Mouse (Mus musculus): ENCODE measurements around the gene Gsdma.
"Not testable (repeated sequence)": the region's sequence is repeated elsewhere in the genome, so short reads cannot be mapped to it uniquely, and the experiment has no call there.

Gene Gsdma

GRCm38 (mm10) chr11:98709001-98709741 lies 45.0 kb downstream of the Gsdma start:
- no peak for DNase-seq (ENCODE audit: low spot score in 2 of 2)

GRCm38 (mm10) chr11:98710416-98711045 lies 46.4 kb downstream of the Gsdma start:
- peak; percentile 44 to 62 for DNase-seq (ENCODE audit: low spot score in 2 of 2)

GRCm38 (mm10) chr11:98711046-98711434 lies 46.9 kb downstream of the Gsdma start:
- no peak for DNase-seq (ENCODE audit: low spot score in 2 of 2)

GRCm38 (mm10) chr11:98712009-98712408 lies 47.9 kb downstream of the Gsdma start:
- DNase-seq (ENCODE audit: low spot score in 2 of 2): not testable (repeated sequence)

GRCm38 (mm10) chr11:98713703-98714102 lies 49.6 kb downstream of the Gsdma start:
- no peak for DNase-seq (ENCODE audit: low spot score in 2 of 2)

- no peak for DNase-seq (ENCODE audit: low spot score in 2 of 2)
These were observed 51.8 kb downstream of the Gsdma start for GRCm38 (mm10) chr11:98715946-98716345.

GRCm38 (mm10) chr11:98717904-98718303 lies 53.8 kb downstream of the Gsdma start:
- peak; percentile 26 to 54 for DNase-seq (ENCODE audit: low spot score in 2 of 2)

- DNase-seq (ENCODE audit: low spot score in 2 of 2): no peak
These were observed 56.6 kb downstream of the Gsdma start for GRCm38 (mm10) chr11:98720756-98721155.

GRCm38 (mm10) chr11:98721458-98722226 lies 57.5 kb downstream of the Gsdma start:
- no peak for DNase-seq (ENCODE audit: low spot score in 2 of 2)

GRCm38 (mm10) chr11:98723098-98723497 lies 58.9 kb downstream of the Gsdma start:
- DNase-seq (ENCODE audit: low spot score in 2 of 2): no peak

GRCm38 (mm10) chr11:98725926-98726506 lies 61.9 kb downstream of the Gsdma start:
- no peak for DNase-seq (ENCODE audit: low spot score in 2 of 2)
